Mouse (Mus musculus): ENCODE results near the gene 2410015M20Rik.

GRCm38 (mm10) chr17:56605431-56605830 is 4.1 kb downstream of the 2410015M20Rik start:
- TF ChIP-seq CTCF (IDR thresholded peaks at IDR 0.05; ENCODE audit: low read depth) (no peak), EP300 (IDR thresholded peaks at IDR 0.05; ENCODE audit: low read depth) (no peak)

Data from liver, embryonic 14.5 days (tissue).